Mouse (Mus musculus) midbrain, embryonic 16.5 days (tissue): ENCODE measurements around the gene Ndufaf2. TPM values are rescaled to one million over a fixed set of nuclear protein-coding genes. Genes with fewer than 3 reads are reported as not detected.

ENCODE experiments used
- ATAC-seq: fragments of 200-750 bp; cut with Nextera tagmentation; 2 replicates; pipeline ENCODE4 v1.8.0; 2017; ENCODE audit warnings: moderate TSS enrichment
- H3K27ac ChIP-seq: fragments of 300-500 bp; sonication (generic); 2 replicates; pipeline ENCODE4 v1.5.1; 2014; ENCODE audit warnings: mild to moderate bottlenecking, low read length, mixed read lengths
- H3K27me3 ChIP-seq: fragments of 300-500 bp; sonication (generic); 2 replicates; pipeline ENCODE4 v1.6.1; 2014; ENCODE audit warnings: low read depth, low read length, mixed read lengths; ENCODE audit not compliant: control insufficient read depth, insufficient read depth
- H3K36me3 ChIP-seq: fragments of 300-500 bp; sonication (generic); 2 replicates; pipeline ENCODE4 v1.6.1; 2014; ENCODE audit warnings: mild to moderate bottlenecking, low read length, moderate library complexity, mixed read lengths; ENCODE audit not compliant: control insufficient read depth, insufficient read depth
- H3K4me1 ChIP-seq: fragments of 300-500 bp; sonication (generic); 2 replicates; pipeline ENCODE4 v1.6.1; 2014; ENCODE audit warnings: mild to moderate bottlenecking, low read length, mixed read lengths; ENCODE audit not compliant: control insufficient read depth, insufficient read depth
- H3K4me2 ChIP-seq: fragments of 300-500 bp; sonication (generic); 2 replicates; pipeline ENCODE4 v1.6.1; 2014; ENCODE audit warnings: mild to moderate bottlenecking, low read length, mixed read lengths
- H3K4me3 ChIP-seq: fragments of 300-500 bp; sonication (generic); 2 replicates; pipeline ENCODE4 v1.5.1; 2014; ENCODE audit warnings: low read depth, mild to moderate bottlenecking, low read length, moderate library complexity, mixed read lengths
- H3K9ac ChIP-seq: fragments of 300-500 bp; sonication (generic); 2 replicates; pipeline ENCODE4 v1.6.1; 2014; ENCODE audit warnings: low read depth, low read length, mixed read lengths
- H3K9me3 ChIP-seq: fragments of 300-500 bp; sonication (generic); replicated peaks from 2 replicates; pipeline ENCODE4 v1.6.1; 2014; ENCODE audit warnings: mild to moderate bottlenecking, low read length, mixed read lengths; ENCODE audit not compliant: control insufficient read depth, poor library complexity, severe bottlenecking
- WGBS: fragments of 180-500 bp; shearing (Covaris S2); extraction: QIAGEN DNeasy Blood & Tissue Kit; methylation state at CpG from one replicate; pipeline ENCODE4 v1.1.7; 2014; 5-methylcytosine and 5-hydroxymethylcytosine counted together
- polyA plus RNA-seq: library from polyadenylated mRNA; unstranded; fragments of >200 nt; fragmentation: Nextera tagmentation; extraction: Ambion mirVana; gene quantifications from 2 replicates; pipeline ENCODE4 v1.2.1, GENCODE M21; 2015

The Ndufaf2 gene
- polyA plus RNA-seq, 1 experiment from 2014 or later: 68.5 TPM

DNA sequence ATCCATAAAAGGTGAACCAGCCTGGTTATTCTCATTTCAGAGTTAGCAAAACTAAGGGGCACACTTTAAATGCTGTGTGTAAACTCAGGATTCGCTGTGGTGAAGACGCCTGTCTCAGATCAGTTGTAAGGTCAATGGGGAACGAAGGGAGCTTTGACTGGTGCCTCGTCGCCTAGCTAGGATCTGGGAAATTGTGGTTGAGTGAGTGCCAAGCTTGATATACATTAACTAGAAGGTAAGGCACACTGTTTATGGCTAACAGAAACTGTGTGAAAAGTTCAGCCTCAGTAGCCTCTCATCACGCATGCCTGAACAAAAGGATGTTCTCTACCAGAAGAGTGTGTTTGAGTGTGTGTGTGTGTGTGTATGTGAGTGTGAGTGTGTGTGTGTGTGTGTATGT lies 144.6 kb downstream of the Ndufaf2 start:
- H3K9me3 ChIP-seq: no peaks in the 10 kb centered on the region
- no peaks in the 10 kb centered on the region for H3K36me3 ChIP-seq
- no peaks in the 10 kb centered on the region for H3K27me3 ChIP-seq
- H3K27ac ChIP-seq: no peak overlapping the region
- H3K9ac ChIP-seq: no peak overlapping the region
- 91% methylated on average over 6 of the region's 6 CpGs for WGBS
- no peak overlapping the region for H3K4me3 ChIP-seq
- no peak overlapping the region for H3K4me2 ChIP-seq
- ATAC-seq: no peak
- no peaks in the 10 kb centered on the region for H3K4me1 ChIP-seq

DNA sequence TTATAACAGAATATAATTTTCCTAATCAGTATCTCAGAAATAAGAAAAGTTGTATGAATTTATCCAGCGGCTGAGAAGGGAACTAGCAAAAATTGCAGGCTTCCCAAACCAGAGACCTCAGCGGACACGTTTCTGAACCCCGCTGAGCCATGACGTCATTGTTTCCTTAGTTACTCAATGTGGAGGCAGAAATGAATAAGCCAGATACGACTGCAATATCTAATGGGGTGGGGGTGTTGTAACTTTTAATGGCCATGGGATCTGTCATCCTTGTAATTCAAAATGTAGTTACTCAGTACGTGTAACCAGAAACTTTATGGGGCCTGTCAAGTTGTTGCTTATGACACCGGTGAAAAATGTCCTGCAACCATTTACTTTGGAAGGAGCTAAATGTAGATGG lies 145.3 kb downstream of the Ndufaf2 start:
- WGBS: 86% methylated on average over 8 of the region's 8 CpGs
- Histone ChIP-seq H3K9ac (no peak overlapping the region), H3K4me1 (no peaks in the 10 kb centered on the region), H3K4me3 (no peak overlapping the region), H3K36me3 (no peaks in the 10 kb centered on the region), H3K27ac (no peak overlapping the region), H3K4me2 (no peak overlapping the region), H3K27me3 (no peaks in the 10 kb centered on the region), H3K9me3 (no peaks in the 10 kb centered on the region; the same call in 1 of the 2 replicates)
- ATAC-seq: no peak

DNA sequence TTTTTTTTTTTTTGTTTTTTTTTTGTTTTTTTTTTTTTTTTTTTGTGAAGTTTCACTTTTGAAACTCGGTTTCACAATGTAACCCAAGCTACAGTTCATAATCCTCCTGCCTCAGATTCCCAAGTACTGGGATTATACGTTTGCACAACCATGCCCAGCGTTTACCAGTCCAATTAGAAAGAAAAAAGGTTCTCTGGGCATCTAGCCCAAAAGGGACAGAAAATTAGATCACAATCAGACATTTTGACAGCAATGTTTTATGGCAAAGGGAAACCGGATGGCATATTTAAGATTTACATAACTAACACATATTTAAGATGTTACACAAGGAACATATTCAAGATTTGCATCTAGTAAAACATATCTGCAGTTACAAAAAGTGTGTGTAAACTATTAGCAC lies 150.6 kb downstream of the Ndufaf2 start:
- H3K4me3 ChIP-seq: no peak overlapping the region
- H3K4me1 ChIP-seq: no peaks in the 10 kb centered on the region
- ATAC-seq: no peak
- no peak overlapping the region for H3K9ac ChIP-seq
- no peaks in the 10 kb centered on the region for H3K36me3 ChIP-seq
- no peak overlapping the region for H3K4me2 ChIP-seq
- no peak overlapping the region for H3K27ac ChIP-seq
- no peaks in the 10 kb centered on the region; the same call in 1 of the 2 replicates for H3K9me3 ChIP-seq
- H3K27me3 ChIP-seq: no peaks in the 10 kb centered on the region
- WGBS: 87% methylated on average over 4 of the region's 4 CpGs

DNA sequence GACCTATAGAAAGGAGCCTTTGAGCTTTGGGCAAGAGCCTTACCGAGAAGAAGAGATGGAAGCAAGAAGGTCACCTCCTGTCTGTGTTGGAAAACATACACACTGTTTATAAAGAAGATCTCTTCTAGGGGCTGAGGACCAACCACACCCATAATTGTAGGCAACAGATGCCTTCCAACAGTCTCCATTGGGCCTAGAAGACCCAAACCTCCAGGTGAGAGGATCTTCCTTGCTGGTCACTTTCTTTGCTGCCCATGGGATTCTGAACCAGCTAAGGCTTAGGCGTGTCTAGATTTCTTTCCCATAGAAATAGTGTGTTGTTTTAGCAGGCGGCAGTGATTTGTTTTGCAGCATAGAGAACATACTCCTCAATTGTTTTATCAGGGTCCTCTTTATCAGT lies 162.1 kb downstream of the Ndufaf2 start:
- no peak for ATAC-seq
- Histone ChIP-seq H3K4me2 (no peak overlapping the region), H3K27me3 (no peaks in the 10 kb centered on the region), H3K4me1 (0 out of 2 replicates have a peak, but pooled peaks cover 4% of the 10 kb centered on the region), H3K9ac (no peak overlapping the region), H3K27ac (no peak overlapping the region), H3K9me3 (no peaks in the 10 kb centered on the region), H3K36me3 (no peaks in the 10 kb centered on the region), H3K4me3 (no peak overlapping the region)
- WGBS: 88% methylated on average over 3 of the region's 3 CpGs

DNA sequence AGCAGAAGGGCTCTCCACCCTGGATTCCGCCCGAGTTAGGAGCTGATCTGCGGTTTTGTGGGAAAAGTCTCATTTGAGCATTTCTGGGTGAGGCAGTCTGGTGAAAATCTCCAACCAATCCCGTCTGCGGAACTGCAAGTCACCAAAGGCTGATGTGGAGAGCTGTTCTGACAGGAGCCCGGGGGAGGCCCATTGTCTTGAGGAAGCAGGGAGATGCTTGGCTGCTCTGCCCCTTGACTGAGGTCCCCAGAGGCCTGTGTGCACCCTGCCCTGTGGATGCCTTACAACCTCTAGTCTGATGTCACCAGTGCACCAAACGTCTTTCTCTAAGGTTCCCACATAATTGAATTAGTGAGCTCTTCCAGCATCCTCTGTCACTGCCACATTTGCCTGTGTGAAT lies 163.2 kb downstream of the Ndufaf2 start:
- Histone ChIP-seq H3K27ac (peak overlapping the region; percentile 28; the same call in 1 of the 2 replicates), H3K4me3 (no peak overlapping the region), H3K4me1 (0 out of 2 replicates have a peak, but pooled peaks cover 4% of the 10 kb centered on the region), H3K36me3 (no peaks in the 10 kb centered on the region), H3K4me2 (no peak overlapping the region), H3K9me3 (no peaks in the 10 kb centered on the region), H3K9ac (no peak overlapping the region), H3K27me3 (no peaks in the 10 kb centered on the region)
- ATAC-seq: 0 out of 2 replicates have a peak, but pooled peaks have one; percentile 28
- 35% methylated on average over 7 of the region's 7 CpGs for WGBS

DNA sequence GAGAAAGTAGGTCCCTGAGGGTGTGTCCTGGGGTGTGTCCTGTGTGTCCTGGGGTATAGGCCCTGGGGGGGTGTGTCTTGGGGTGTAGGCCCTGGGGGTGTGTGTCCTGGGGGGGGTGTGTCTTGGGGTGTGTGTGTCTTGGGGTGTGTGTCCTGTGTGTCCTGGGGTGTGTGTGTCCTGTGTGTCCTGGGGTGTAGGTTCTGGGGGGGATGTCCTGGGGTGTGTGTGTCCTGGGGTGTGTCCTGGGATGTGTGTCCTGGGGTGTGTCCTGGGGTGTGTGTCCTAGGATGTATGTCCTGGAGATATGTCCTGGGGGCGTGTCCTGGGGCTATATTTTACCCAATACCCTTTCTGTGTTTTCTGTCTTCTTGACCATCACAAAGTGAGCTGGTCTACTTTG lies 165.8 kb downstream of the Ndufaf2 start:
- H3K27ac ChIP-seq: no peak overlapping the region
- no peaks in the 10 kb centered on the region for H3K36me3 ChIP-seq
- H3K9ac ChIP-seq: no peak overlapping the region
- H3K4me3 ChIP-seq: no peak overlapping the region
- no peak overlapping the region for H3K4me2 ChIP-seq
- no peak for ATAC-seq
- H3K27me3 ChIP-seq: no peaks in the 10 kb centered on the region
- WGBS: 69% methylated on average over 1 of the region's 1 CpGs
- H3K4me1 ChIP-seq: 0 out of 2 replicates have a peak, but pooled peaks cover 4% of the 10 kb centered on the region
- no peaks in the 10 kb centered on the region for H3K9me3 ChIP-seq

DNA sequence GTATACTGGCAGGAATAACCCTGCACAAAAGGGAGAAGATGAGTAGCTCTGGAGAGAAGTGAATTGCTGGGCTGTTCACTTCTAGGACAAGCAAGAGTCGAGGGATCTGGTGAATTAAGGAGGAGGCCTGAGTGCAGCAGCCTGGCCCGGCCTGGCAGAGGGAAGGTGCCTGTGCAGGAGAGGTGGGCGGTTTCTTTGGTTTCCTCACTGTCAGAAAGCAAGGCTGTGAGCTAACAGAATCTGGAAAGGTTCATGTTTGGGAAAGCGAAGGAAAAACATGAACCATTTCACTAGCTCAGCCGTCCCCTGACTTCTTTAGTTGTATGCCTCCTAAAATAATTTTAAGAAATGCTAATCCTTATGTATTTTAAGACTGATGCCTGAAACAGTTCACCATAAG lies 173.8 kb downstream of the Ndufaf2 start:
- Histone ChIP-seq H3K36me3 (no peaks in the 10 kb centered on the region), H3K9me3 (no peaks in the 10 kb centered on the region), H3K27ac (no peak overlapping the region), H3K4me1 (no peaks in the 10 kb centered on the region), H3K27me3 (no peaks in the 10 kb centered on the region), H3K4me2 (no peak overlapping the region), H3K9ac (no peak overlapping the region), H3K4me3 (no peak overlapping the region)
- WGBS: 81% methylated on average over 5 of the region's 5 CpGs
- no peak for ATAC-seq

DNA sequence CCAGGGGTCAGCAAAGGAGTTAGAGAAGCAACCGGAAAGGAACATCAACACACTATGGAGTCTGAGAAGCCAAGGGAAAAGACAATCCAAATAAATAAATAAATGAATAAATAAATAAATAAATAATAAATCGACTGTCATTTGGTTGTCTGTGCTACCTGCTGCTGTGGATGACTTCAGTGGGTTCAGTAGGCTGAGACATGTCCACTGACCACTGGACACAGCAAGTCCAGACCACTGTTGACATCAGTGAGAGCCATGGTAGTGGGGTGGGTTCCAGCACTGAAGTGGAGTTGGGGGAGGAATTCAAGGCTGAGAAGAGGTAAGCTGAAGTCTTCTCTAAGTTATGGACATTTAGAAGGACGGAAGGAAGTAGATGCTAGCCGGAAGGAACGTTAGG lies 174.2 kb downstream of the Ndufaf2 start:
- Histone ChIP-seq H3K4me1 (no peaks in the 10 kb centered on the region), H3K9me3 (no peaks in the 10 kb centered on the region), H3K4me2 (no peak overlapping the region), H3K27ac (no peak overlapping the region), H3K9ac (no peak overlapping the region), H3K4me3 (no peak overlapping the region), H3K27me3 (no peaks in the 10 kb centered on the region), H3K36me3 (no peaks in the 10 kb centered on the region)
- WGBS: 94% methylated on average over 5 of the region's 5 CpGs
- ATAC-seq: no peak

DNA sequence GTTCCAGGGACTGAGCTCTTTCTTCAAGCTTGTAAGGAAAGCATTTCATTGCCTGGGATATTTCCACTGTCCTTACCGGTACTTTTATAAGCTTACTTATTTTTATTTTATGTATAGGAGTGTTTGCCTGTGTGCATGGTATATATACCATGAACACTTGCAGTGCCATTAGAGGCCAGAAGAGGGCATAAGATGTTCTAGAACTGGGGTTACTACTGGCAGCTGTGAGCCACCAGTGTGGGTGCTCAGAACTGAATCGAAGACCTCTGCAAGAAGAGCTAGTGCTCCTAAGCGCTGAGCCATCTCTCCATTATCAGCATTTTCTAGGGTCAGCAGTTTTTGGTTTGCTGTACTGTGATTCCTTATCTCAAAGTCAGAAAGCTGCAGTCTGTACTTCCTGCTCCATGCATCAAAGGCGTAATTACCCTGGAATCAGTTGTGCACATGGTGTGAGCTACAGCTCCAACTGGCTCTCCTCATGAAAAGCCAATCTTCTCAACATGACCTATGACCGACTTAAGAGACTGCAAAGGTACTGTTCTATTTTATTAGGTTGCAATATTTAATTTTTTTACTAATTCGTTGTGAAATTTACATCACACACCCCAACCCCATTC lies 175.1 kb downstream of the Ndufaf2 start:
- no peaks in the 10 kb centered on the region for H3K27me3 ChIP-seq
- no peaks in the 10 kb centered on the region for H3K36me3 ChIP-seq
- no peak overlapping the region for H3K4me3 ChIP-seq
- no peak for ATAC-seq
- H3K9me3 ChIP-seq: no peaks in the 10 kb centered on the region
- H3K27ac ChIP-seq: no peak overlapping the region
- H3K4me2 ChIP-seq: no peak overlapping the region
- no peak overlapping the region for H3K9ac ChIP-seq
- WGBS: 95% methylated on average over 6 of the region's 6 CpGs
- H3K4me1 ChIP-seq: no peaks in the 10 kb centered on the region
